Mouse (Mus musculus) lung, embryonic 14.5 days (tissue): Measurements from ENCODE around the gene Nxf1. TPM values are rescaled to one million over a fixed set of nuclear protein-coding genes. Genes with fewer than 3 reads are reported as not detected.

ENCODE experiments used
- ATAC-seq: fragments of 200-750 bp; cut with Nextera tagmentation; 2 replicates; pipeline ENCODE4 v1.8.0; 2017; ENCODE audit warnings: mild to moderate bottlenecking, moderate TSS enrichment, moderate library complexity; ENCODE audit not compliant: insufficient read depth
- DNase-seq: peaks from one replicate; pipeline ENCODE4 v3.0.0-alpha.2; 2015
- H3K27ac ChIP-seq: fragments of 300-500 bp; sonication (generic); 2 replicates; pipeline ENCODE4 v1.5.1; 2014; ENCODE audit warnings: low read depth, mild to moderate bottlenecking, moderate library complexity
- H3K27me3 ChIP-seq: fragments of 300-500 bp; sonication (generic); 2 replicates; pipeline ENCODE4 v1.6.1; 2014; ENCODE audit warnings: low read length, control low read depth; ENCODE audit not compliant: insufficient read depth
- H3K36me3 ChIP-seq: fragments of 300-500 bp; sonication (generic); 2 replicates; pipeline ENCODE4 v1.6.1; 2014; ENCODE audit warnings: control low read depth; ENCODE audit not compliant: insufficient read depth
- H3K4me1 ChIP-seq: fragments of 300-500 bp; sonication (generic); 2 replicates; pipeline ENCODE4 v1.6.1; 2014; ENCODE audit warnings: antibody characterized with exemption, control low read depth; ENCODE audit not compliant: insufficient read depth
- H3K4me2 ChIP-seq: fragments of 300-500 bp; sonication (generic); 2 replicates; pipeline ENCODE4 v1.6.1; 2014; ENCODE audit warnings: mild to moderate bottlenecking
- H3K4me3 ChIP-seq: fragments of 300-500 bp; sonication (generic); 2 replicates; pipeline ENCODE4 v1.5.1; 2014; ENCODE audit warnings: low read depth, low read length
- H3K9ac ChIP-seq: fragments of 300-500 bp; sonication (generic); 2 replicates; pipeline ENCODE4 v1.6.1; 2014
- H3K9me3 ChIP-seq: fragments of 300-500 bp; sonication (generic); 2 replicates; pipeline ENCODE4 v1.6.1; 2016; ENCODE audit warnings: low read depth, low read length, control low read depth
- CTCF ChIP-seq: IDR thresholded peaks from 2 replicates; pipeline ENCODE4 v1.5.1; 2016; ENCODE audit warnings: antibody characterized with exemption, low read depth
- WGBS: fragments of 180-500 bp; shearing (Covaris S2); extraction: QIAGEN DNeasy Blood & Tissue Kit; methylation state at CpG from one replicate; pipeline ENCODE4 v1.1.7; 2014; 5-methylcytosine and 5-hydroxymethylcytosine counted together
- polyA plus RNA-seq: library from polyadenylated mRNA; unstranded; fragments of >200 nt; fragmentation: Nextera tagmentation; extraction: Ambion mirVana; gene quantifications from 2 replicates; pipeline ENCODE4 v1.2.1, GENCODE M21; 2014

The Nxf1 gene
- polyA plus RNA-seq, 1 experiment from 2014 or later = 195 TPM

DNA sequence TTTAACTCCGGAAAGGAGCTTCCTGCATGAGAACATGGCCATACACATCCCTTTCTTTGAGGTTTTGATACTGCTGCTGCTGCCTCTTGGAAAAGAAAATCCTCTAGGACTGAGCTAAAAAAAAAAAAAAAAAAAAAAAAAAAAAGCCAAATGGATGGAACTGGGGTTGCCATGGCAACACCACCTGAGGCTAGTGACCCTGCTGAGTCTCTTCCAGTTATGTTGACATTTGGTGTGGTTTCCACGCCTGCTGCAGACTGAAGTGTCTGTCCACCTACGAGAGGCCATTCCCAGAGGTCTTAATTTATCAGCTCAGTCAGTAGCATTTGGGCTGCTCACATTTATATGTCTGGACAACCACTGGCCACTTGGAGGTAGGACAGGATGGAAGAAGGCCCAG lies 31.6 kb downstream of the Nxf1 start:
- TF ChIP-seq CTCF = no peak
- Histone ChIP-seq H3K9ac (no peak overlapping the region), H3K4me2 (no peak overlapping the region), H3K9me3 (no peaks in the 10 kb centered on the region), H3K4me3 (no peak overlapping the region), H3K36me3 (peaks cover 18% of the 10 kb centered on the region), H3K27ac (no peak overlapping the region), H3K4me1 (peaks cover 3% of the 10 kb centered on the region; the same call in 1 of the 2 replicates), H3K27me3 (no peaks in the 10 kb centered on the region)
- DNase-seq (peak; percentile 21), ATAC-seq (no peak)
- 22% methylated on average over 3 of the region's 3 CpGs for WGBS

DNA sequence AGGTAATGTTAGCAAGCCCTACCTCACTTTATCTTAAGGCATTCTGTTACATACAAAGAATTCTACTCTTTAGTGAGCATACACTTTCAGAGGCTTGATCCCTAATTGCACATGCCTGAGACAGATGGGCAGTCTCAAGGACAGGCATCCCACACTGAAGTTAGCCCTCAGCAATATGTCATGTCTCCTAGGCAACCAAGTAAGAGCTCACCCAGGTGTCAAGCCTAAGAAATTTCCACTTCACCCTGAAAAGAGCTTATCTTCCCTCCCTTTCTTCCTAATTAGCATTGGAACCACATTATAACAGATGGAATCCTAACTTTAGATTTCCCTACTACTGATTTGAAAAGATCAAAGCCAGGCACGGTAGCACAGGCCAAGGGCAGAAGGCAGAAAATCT lies 32.3 kb downstream of the Nxf1 start:
- Histone ChIP-seq H3K4me1 (peaks cover 3% of the 10 kb centered on the region; the same call in 1 of the 2 replicates), H3K9me3 (no peaks in the 10 kb centered on the region), H3K27ac (no peak overlapping the region), H3K4me3 (no peak overlapping the region), H3K4me2 (no peak overlapping the region), H3K9ac (no peak overlapping the region), H3K27me3 (no peaks in the 10 kb centered on the region), H3K36me3 (peaks cover 21% of the 10 kb centered on the region)
- WGBS = 51% methylated on average over 1 of the region's 1 CpGs
- DNase-seq = no peak
- ATAC-seq = no peak
- no peak for TF ChIP-seq CTCF

DNA sequence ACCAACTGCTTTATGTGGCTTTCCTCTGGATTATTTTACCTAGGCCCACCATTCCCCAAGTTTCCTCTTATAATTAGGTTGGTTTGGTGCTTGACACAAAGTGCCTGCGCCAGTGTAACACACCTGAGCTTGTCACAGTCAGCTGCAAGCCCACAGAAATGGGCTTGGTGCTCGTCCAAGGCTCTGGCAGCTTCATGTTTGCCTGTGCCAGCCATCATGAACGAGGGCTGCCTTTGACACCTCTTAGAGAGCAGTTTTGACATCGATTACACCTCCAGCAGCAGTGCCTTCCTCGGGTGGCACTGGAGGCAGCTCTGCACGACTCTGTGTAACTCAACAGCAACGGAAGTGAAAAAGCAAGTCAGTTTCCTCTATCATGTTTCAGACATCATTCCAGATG lies 33.3 kb downstream of the Nxf1 start:
- ATAC-seq (no peak), DNase-seq (no peak)
- Histone ChIP-seq H3K4me1 (peaks cover 3% of the 10 kb centered on the region; the same call in 1 of the 2 replicates), H3K36me3 (peaks cover 31% of the 10 kb centered on the region), H3K27ac (no peak overlapping the region), H3K27me3 (no peaks in the 10 kb centered on the region), H3K9ac (no peak overlapping the region), H3K4me2 (no peak overlapping the region), H3K9me3 (no peaks in the 10 kb centered on the region), H3K4me3 (no peak overlapping the region)
- WGBS = 71% methylated on average over 7 of the region's 7 CpGs
- TF ChIP-seq CTCF = no peak

DNA sequence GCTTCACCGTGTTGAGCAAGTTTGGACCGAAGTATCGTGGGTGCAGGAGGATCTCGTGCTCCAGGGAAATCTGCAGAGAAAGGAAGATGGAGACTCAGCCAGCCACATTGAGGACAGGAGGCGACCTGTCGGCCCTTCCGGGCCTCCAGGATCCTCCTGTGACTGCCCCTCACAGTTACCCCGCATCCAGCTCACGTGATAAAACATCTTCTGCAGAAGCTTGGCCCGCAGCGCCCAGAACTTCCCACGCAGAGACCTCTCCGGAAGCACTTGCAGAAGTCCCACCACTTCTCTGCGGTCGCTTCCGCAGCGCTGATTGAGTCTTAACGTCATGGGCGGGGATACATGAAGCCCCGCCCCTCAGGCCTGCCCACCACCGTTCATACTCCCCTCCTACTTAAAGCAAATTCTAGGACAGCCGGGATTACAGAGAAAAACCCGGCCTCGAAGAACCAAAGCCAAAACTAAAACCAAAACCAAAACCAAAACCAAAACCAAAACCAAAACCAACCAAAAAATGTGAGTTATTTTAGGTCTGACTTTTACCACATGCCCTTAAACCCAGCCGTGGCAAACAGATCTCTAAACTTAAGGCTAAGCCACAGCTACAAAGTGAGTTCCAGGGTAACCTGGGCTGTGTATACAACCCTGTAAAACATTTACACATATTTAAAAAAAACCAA lies 41.5 kb downstream of the Nxf1 start, which contains the start of gene Polr2g:
TSS of gene Polr2g (minus strand) at position 314 of the 683 bp plus-strand sequence.
- Histone ChIP-seq H3K4me2 (peak within 1 kb of the TSS; percentile 78), H3K4me1 (0 out of 2 replicates have a peak, but pooled peaks cover 3% of the 10 kb centered on the region), H3K27me3 (no peaks in the 10 kb centered on the region), H3K4me3 (peak within 1 kb of the TSS; percentile 77), H3K9ac (peak within 1 kb of the TSS; percentile 81), H3K27ac (peak within 1 kb of the TSS; percentile 51), H3K9me3 (no peaks in the 10 kb centered on the region), H3K36me3 (peaks cover 27% of the 10 kb centered on the region)
- WGBS = 2% methylated on average over 25 of the region's 25 CpGs
- ATAC-seq (peak; percentile 79), DNase-seq (peak; percentile 98)
- no peak for TF ChIP-seq CTCF

DNA sequence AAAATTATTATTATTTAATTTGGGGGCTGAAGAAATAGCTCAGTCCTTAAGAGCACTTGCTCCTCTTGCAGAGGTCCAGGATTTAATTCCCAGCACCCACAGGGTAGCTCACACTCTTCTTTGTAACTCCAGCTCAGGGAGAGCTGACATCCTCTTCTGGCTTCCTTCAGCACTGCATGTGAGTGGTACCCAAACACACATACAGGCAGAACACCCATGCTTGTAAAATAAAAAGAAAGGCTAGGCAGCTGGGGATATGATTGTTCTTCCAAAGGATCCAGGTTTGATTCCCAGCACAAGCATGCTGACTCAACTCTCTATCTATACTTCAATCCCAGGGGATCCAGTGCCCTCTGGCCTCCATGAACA lies 42.1 kb downstream of the Nxf1 start:
- ATAC-seq = no peak
- Histone ChIP-seq H3K4me2 (peak overlapping the region; percentile 78), H3K27ac (peak overlapping the region; percentile 15; the same call in 1 of the 2 replicates), H3K4me1 (0 out of 2 replicates have a peak, but pooled peaks cover 3% of the 10 kb centered on the region), H3K9ac (peak overlapping the region; percentile 14; the same call in 1 of the 2 replicates), H3K4me3 (peak overlapping the region; percentile 77), H3K27me3 (no peaks in the 10 kb centered on the region), H3K9me3 (no peaks in the 10 kb centered on the region), H3K36me3 (peaks cover 21% of the 10 kb centered on the region)
- TF ChIP-seq CTCF = no peak
- DNase-seq = no peak

DNA sequence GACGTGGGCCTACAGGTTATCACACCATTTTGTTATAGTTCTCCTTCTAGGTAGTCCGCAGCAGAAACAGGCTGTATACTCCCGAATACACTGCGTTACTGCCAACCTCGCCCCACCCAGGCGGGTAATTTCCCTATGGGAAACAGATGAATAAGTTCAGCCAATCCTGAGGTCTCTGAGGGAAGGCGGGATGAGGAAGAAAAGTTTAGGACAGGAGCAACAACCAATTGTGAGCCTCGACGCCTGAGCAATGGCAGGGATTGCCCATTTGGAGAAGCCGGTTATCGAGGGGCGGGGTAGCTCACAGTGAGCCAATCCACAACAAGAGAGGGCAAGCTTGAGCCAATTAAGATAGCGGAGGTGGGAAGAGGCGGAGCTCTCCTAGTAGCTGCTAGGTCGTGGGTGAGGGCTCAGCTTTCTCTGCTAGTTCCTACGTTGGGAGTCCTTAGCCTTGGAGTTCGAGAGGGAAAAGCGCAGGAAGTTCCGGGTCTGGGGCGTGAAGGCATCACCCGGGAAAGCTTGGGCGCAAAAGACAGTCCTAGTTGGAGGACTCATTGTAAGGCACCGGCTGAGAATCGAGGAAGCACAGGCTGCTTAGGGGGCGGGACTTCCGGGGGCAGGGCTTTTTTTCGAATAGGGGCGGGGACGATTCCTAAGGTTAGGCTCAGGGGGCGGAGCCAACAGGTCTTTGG lies 45.4 kb downstream of the Nxf1 start, which contains the start of gene Zbtb3:
TSS of gene Zbtb3 (plus strand) at position 426 of the 692 bp plus-strand sequence.
- under 1% methylated on average over 30 of the region's 30 CpGs for WGBS
- H3K36me3 ChIP-seq = peaks cover 29% of the 10 kb centered on the region
- peak within 1 kb of the TSS; percentile 60 for H3K4me3 ChIP-seq
- peak; percentile 97 for ATAC-seq
- no peak for TF ChIP-seq CTCF
- peak within 1 kb of the TSS; percentile 85 for H3K4me2 ChIP-seq
- H3K9ac ChIP-seq = peak within 1 kb of the TSS; percentile 55
- H3K27me3 ChIP-seq = no peaks in the 10 kb centered on the region
- peak; percentile 97 for DNase-seq
- peak within 1 kb of the TSS; percentile 88 for H3K27ac ChIP-seq
- no peaks in the 10 kb centered on the region for H3K9me3 ChIP-seq
- H3K4me1 ChIP-seq = 0 out of 2 replicates have a peak, but pooled peaks cover 3% of the 10 kb centered on the region
